In the genomic region with DNA sequence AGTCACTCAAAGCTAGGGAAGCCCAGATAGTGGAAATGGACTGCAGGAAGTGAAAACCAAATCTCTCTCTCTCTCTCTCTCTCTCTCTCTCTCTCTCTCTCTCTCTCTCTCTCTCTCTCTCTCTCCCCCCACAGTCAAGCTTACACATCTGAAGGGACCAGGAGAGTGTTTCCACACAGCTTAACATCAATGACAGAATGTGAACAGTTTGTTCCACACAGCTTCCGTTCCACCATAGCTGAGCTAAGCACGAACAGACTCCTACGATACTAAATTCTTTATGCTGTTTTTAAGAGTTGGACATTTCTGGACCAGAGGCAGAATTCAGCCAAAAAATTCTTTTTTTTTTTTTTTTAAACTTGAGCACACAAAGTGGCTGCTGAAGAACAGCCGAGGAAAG, we compare ENCODE assay signal across 6 mouse cellular contexts.
"Had no signal": no experiment of that assay in that cellular context is flagged by ENCODE, and none has a peak within 500 bp of the region (broad histone marks: within the 10 kb centered on the region; RNA-seq: fewer than 3 reads in every experiment).

No protein-coding gene starts in this region.

- DNase-seq: kidney, adult 9 months; lung, adult 2 months; lung, postnatal 36 days; thymus, postnatal 36 days had no signal

- ATAC-seq: lung, postnatal 0 days; midbrain, embryonic 13.5 days had no signal
